Mouse (Mus musculus) small intestine, adult 2 months (tissue): ENCODE results near the gene Med12l. TPM values are rescaled to one million over a fixed set of nuclear protein-coding genes. Genes with fewer than 3 reads are reported as not detected.

Experiments used
- H3K27ac ChIP-seq: fragments of 200-500 bp; 2 replicates; pipeline ENCODE4 v1.5.1; 2012; ENCODE audit warnings: low read depth, low read length, control low read depth, inconsistent platforms; ENCODE audit not compliant: insufficient read depth
- H3K27me3 ChIP-seq: fragments of 200-500 bp; 2 replicates; pipeline ENCODE4 v1.6.1; 2012; ENCODE audit warnings: mild to moderate bottlenecking, moderate library complexity, low read length, inconsistent platforms; ENCODE audit not compliant: control insufficient read depth, insufficient read depth
- H3K36me3 ChIP-seq: fragments of 200-500 bp; 2 replicates; pipeline ENCODE4 v1.6.1; 2012; ENCODE audit warnings: mild to moderate bottlenecking, low read length, control low read depth, inconsistent platforms; ENCODE audit not compliant: control insufficient read depth, insufficient read depth
- H3K4me1 ChIP-seq: fragments of 200-500 bp; 2 replicates; pipeline ENCODE4 v1.6.1; 2012; ENCODE audit warnings: low read length, inconsistent platforms, mixed read lengths; ENCODE audit not compliant: control insufficient read depth, insufficient read depth, insufficient read length
- H3K4me3 ChIP-seq: fragments of 200-500 bp; 2 replicates; pipeline ENCODE4 v1.5.1; 2012; ENCODE audit warnings: low read depth, mild to moderate bottlenecking, control low read depth, inconsistent platforms, low read length, moderate library complexity
- CTCF ChIP-seq: fragments of 200-500 bp; IDR thresholded peaks from 2 replicates; pipeline ENCODE4 v1.5.1; 2012; ENCODE audit warnings: low read depth, mild to moderate bottlenecking, control low read depth, inconsistent platforms, low read length, moderate library complexity, mixed read lengths; ENCODE audit not compliant: insufficient replicate concordance, insufficient read length; ENCODE audit errors: extremely low read depth
- POLR2A ChIP-seq: fragments of 200-500 bp; IDR thresholded peaks from 2 replicates; pipeline ENCODE4 v1.6.1; 2012; ENCODE audit warnings: low read depth, mild to moderate bottlenecking, control low read depth, inconsistent platforms, low read length, moderate library complexity
- WGBS: fragments of 180-500 bp; shearing (Covaris S2); methylation state at CpG from one replicate; pipeline ENCODE4 v1.1.7; 2018; 5-methylcytosine and 5-hydroxymethylcytosine counted together
- polyA plus RNA-seq: library from polyadenylated mRNA; depleted of rRNA; stranded (reverse); fragments of >200 nt; gene quantifications from 2 replicates; pipeline ENCODE4 v1.2.3, GENCODE M21; 2012

Med12l gene
- polyA plus RNA-seq, 1 experiment = 0.43 TPM

- 60% methylated on average over 5 of the region's 5 CpGs for WGBS
- Histone ChIP-seq H3K36me3 (no peaks in the 10 kb centered on the region), H3K4me3 (no peak within 1 kb of the TSS), H3K27ac (peak within 1 kb of the TSS; percentile 27; the same call in 1 of the 2 replicates), H3K4me1 (no peaks in the 10 kb centered on the region), H3K27me3 (no peaks in the 10 kb centered on the region)
- TF ChIP-seq CTCF (no peak), POLR2A (no peak)
Observed at GRCm38 (mm10) chr3:59153424-59153823, 147.8 kb downstream of the Med12l start, which contains the start of gene P2ry14. TSS of gene P2ry14 (minus strand) at chr3:59153618.

- 73% methylated on average over 2 of the region's 2 CpGs for WGBS
- no peaks in the 10 kb centered on the region for H3K36me3 ChIP-seq
- no peak overlapping the region for H3K27ac ChIP-seq
- H3K4me1 ChIP-seq = no peaks in the 10 kb centered on the region
- TF ChIP-seq CTCF = no peak
- TF ChIP-seq POLR2A = no peak
- H3K27me3 ChIP-seq = no peaks in the 10 kb centered on the region
- H3K4me3 ChIP-seq = no peak overlapping the region
Observed at GRCm38 (mm10) chr3:59154888-59155287, 149.3 kb downstream of the Med12l start.

GRCm38 (mm10) chr3:59155404-59155803, 149.8 kb downstream of the Med12l start:
- 94% methylated on average over 6 of the region's 6 CpGs for WGBS
- Histone ChIP-seq H3K27me3 (no peaks in the 10 kb centered on the region), H3K4me3 (no peak overlapping the region), H3K4me1 (no peaks in the 10 kb centered on the region), H3K36me3 (no peaks in the 10 kb centered on the region), H3K27ac (no peak overlapping the region)
- no peak for TF ChIP-seq POLR2A
- no peak for TF ChIP-seq CTCF

GRCm38 (mm10) chr3:59157048-59157447, 151.4 kb downstream of the Med12l start:
- Histone ChIP-seq H3K4me1 (no peaks in the 10 kb centered on the region), H3K27me3 (no peaks in the 10 kb centered on the region), H3K4me3 (no peak overlapping the region), H3K36me3 (no peaks in the 10 kb centered on the region), H3K27ac (no peak overlapping the region)
- no peak for TF ChIP-seq POLR2A
- no peak for TF ChIP-seq CTCF
- 81% methylated on average over 5 of the region's 5 CpGs for WGBS

- TF ChIP-seq POLR2A (no peak), CTCF (no peak)
- Histone ChIP-seq H3K36me3 (no peaks in the 10 kb centered on the region), H3K27me3 (no peaks in the 10 kb centered on the region), H3K4me1 (no peaks in the 10 kb centered on the region), H3K27ac (no peak overlapping the region), H3K4me3 (no peak overlapping the region)
- WGBS = 63% methylated on average over 1 of the region's 1 CpGs
Observed at GRCm38 (mm10) chr3:59160465-59160864, 154.8 kb downstream of the Med12l start.

- H3K27me3 ChIP-seq = no peaks in the 10 kb centered on the region
- H3K36me3 ChIP-seq = no peaks in the 10 kb centered on the region
- WGBS = 77% methylated on average over 2 of the region's 2 CpGs
- H3K4me1 ChIP-seq = no peaks in the 10 kb centered on the region
- H3K4me3 ChIP-seq = no peak overlapping the region
- no peak overlapping the region for H3K27ac ChIP-seq
- TF ChIP-seq CTCF (no peak), POLR2A (no peak)
Observed at GRCm38 (mm10) chr3:59167417-59168054, 161.9 kb downstream of the Med12l start.

- WGBS = 80% methylated on average over 6 of the region's 6 CpGs
- TF ChIP-seq POLR2A = no peak
- TF ChIP-seq CTCF = no peak
- Histone ChIP-seq H3K27me3 (no peaks in the 10 kb centered on the region), H3K36me3 (no peaks in the 10 kb centered on the region), H3K27ac (no peak overlapping the region), H3K4me1 (no peaks in the 10 kb centered on the region), H3K4me3 (no peak overlapping the region)
Observed at GRCm38 (mm10) chr3:59168476-59168875, 162.9 kb downstream of the Med12l start.

- Histone ChIP-seq H3K4me1 (no peaks in the 10 kb centered on the region), H3K36me3 (no peaks in the 10 kb centered on the region), H3K27ac (no peak overlapping the region), H3K27me3 (no peaks in the 10 kb centered on the region), H3K4me3 (no peak overlapping the region)
- TF ChIP-seq POLR2A (no peak), CTCF (no peak)
- WGBS = 75% methylated on average over 4 of the region's 4 CpGs
Observed at GRCm38 (mm10) chr3:59169215-59169614, 163.6 kb downstream of the Med12l start.
